Mouse (Mus musculus) left cerebral cortex, adult 9 months (tissue): ENCODE data around the gene Gm17660.

Source experiments
- DNase-seq, 2 experiments: peaks; one replicate each; pipeline ENCODE4 v3.0.0; 2022; ENCODE audit warnings: low spot score in 2 of 2

Gm17660 gene

DNA sequence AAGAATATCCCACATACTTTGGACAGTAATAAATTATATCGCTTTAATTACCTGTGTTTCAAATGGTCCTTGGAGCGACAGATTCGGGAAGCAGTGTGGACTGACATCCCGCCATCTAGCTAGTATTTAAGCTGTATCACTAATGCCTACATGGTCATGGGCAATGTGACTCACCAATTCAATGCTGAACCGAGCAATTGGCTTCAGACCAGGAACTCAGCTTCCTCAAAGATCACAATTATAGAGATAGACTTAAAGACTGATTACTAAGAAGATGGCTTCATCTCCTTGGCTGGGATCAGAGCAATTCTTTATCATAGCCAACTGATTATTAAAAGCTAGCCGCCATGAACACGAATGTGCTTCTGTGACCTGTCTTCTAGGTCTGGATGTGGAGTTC lies at the start of gene Gm17660:
Gene Gm17660 (minus strand): TSS at position 101 of the 400 bp plus-strand sequence.
- no peak for DNase-seq

DNA sequence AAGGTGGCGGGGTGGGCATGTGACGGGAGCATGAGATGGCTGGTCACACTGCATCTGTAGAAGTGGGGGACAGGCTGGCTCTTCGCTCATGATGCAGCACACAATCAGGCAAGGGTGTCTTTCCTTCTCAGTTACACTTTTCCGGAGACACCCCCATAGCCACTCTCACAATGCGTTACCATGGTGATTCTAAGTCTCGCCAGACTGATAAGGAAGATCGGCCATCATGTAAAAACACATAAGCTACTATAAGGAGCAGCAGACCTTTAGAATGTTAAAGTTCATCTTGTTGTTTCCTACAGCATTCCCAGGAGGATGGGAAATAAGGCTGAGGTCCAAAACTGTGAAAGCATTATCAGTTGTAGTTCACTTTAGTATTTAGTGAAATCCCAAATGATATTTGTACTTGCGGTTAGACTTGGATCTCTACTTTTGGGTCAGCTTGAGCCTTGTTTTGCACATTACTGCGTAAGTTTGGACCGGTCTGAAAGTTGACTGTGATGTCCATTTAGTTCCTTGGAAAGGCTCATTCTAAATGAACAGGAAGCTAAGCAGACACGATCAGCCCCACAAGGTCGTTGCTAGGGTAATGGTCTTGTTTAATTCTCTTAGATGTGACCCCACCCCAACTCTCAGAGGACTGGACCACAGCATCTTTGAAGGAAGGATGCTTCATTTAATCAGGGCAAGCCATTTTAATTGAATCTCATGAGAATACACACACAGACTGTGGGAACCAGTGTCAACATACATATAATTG lies 49.3 kb upstream of the Gm17660 start:
- no peak for DNase-seq

DNA sequence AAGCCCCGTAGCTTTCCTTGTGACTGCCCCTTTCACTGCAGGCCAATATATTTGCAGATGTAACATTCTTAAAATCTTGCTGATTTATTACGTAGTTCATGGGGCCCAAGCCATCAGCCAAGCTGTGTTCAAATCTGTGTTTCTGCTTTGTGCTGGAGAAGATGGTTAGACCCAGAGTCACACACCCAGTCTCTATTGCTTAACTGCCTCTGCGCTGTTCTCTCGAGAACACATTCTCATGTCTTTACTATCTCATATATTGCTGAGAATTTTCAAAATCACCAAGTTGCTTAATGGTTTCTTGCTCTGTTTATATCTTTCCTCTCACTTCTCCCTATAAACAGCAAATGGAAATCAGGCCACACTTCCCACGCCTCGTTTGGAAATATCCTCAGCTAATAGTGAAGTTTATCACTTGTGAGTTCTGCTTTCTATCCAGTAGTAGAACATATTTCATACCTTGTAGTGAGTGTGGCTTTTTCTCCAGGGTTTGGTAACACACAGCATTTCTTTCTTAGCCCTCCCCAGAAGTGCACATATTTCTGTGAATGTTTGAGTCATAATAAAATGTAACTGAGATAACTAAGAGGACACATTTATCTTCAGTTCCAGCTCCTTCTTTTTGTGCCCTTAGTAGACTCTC lies 46.7 kb upstream of the Gm17660 start:
- no peak for DNase-seq

DNA sequence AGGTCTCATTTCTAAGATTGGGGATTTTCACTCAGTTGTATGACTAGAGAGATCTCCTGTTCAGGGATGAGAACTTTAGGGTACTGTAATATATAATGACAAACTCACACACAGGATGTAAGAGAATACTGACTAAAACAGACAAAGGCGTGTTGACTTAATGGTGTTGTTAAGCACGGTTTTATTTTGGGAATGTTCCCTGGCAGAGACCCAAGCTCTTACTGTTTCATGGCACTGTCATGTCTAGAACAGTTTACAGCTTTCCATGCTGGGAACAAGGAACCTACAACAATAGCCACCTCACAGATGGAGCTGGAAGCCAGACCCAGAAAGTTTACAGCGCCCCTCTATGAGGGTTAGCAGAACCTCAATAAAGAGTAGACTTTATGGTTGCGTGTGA lies 38.5 kb upstream of the Gm17660 start:
- DNase-seq = no peak

GRCm38 (mm10) chr5:104115118-104115517 lies 37.7 kb upstream of the Gm17660 start:
- no peak for DNase-seq

GRCm38 (mm10) chr5:104113491-104114172 lies 36.2 kb upstream of the Gm17660 start, which contains the start of gene Sparcl1:
TSS of gene Sparcl1 (minus strand) at chr5:104113733.
- peak in 1 of 2 experiments; percentile 71 for DNase-seq

GRCm38 (mm10) chr5:104112511-104112910 lies 35.1 kb upstream of the Gm17660 start:
- peak in 1 of 2 experiments; percentile 48 for DNase-seq

- DNase-seq = no peak
These were observed 34.6 kb upstream of the Gm17660 start for GRCm38 (mm10) chr5:104112016-104112415.

- DNase-seq = peak; percentile 78 to 82
These were observed 32.9 kb upstream of the Gm17660 start for GRCm38 (mm10) chr5:104110171-104110920.

DNA sequence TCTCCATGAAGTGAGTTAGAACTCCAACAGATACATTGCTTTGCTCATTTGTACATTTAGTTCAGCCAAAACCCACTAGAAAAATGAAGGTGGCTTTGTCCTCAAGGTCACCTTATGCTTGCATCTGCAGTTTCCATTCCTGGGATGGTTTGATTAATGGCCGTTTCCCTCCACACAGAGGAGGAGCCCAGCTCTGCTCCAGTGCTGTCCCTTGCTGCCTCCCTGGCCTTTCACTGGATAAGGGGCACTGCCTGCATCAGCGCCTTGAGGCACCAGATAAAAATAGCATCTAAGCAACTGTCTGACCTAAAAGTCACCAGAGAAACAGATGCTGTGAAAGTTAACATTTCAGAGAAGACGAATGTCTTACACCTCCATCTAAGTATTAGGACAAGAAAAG lies 32.1 kb upstream of the Gm17660 start:
- no peak for DNase-seq

- DNase-seq = peak in 1 of 2 experiments; percentile 77
These were observed 31.5 kb upstream of the Gm17660 start for GRCm38 (mm10) chr5:104108879-104109369.

DNA sequence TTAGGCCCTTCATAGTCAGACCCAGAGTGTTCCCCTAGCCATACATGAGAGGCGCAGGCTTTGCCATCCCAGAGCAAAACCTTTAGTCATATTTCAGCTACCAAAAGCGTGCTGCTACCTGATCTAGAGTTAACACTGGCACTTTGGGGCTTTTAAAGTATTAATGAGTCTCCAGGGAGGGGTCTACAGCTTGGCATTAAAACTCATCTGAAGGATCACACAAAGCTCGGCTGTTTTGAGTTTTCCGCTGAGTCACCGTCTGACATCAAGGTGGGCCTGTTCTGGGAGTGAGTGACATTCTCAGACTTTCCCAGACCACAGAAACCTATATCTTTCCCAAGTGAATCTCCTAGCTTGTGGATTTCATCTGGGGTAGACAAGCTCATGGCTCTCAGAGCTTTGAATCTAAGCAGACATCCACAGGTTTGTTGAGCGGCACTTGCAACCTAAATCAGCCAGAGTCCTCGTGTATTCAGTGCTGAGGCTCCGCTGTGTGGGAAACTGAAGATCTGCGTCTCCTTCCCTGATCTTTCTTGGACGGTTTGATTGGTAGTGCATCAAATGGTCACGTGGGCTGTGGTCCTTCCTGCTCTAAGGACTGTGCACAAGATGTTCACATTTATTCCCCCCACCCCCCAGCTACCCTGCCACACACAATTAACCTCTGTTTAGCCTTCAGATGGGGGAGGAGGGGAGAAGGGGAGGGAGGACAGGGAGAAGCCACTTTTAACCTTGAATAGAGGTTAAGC lies 30.9 kb upstream of the Gm17660 start:
- no peak for DNase-seq

DNA sequence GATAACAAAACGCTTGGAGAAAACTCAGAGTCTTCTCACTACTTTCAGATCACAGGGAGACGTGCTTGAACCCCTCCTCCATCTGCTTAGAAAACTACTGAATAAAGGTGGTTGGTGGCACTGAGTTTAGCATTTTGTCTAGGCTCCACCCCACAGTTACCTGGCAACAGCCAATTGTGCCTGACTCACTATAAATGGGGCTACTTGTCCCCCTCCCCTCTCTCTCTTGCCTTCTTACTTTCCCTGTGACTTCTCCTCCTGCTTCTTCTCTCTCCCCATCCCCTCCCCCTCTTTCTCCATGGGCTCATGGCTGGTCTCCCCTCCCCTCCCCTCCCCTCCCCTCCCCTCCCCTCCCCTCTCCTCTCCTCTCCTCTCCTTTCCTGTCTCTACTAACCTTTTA lies 26.7 kb upstream of the Gm17660 start:
- no peak for DNase-seq

- DNase-seq = no peak
These were observed 25.8 kb upstream of the Gm17660 start for GRCm38 (mm10) chr5:104103171-104103570.

DNA sequence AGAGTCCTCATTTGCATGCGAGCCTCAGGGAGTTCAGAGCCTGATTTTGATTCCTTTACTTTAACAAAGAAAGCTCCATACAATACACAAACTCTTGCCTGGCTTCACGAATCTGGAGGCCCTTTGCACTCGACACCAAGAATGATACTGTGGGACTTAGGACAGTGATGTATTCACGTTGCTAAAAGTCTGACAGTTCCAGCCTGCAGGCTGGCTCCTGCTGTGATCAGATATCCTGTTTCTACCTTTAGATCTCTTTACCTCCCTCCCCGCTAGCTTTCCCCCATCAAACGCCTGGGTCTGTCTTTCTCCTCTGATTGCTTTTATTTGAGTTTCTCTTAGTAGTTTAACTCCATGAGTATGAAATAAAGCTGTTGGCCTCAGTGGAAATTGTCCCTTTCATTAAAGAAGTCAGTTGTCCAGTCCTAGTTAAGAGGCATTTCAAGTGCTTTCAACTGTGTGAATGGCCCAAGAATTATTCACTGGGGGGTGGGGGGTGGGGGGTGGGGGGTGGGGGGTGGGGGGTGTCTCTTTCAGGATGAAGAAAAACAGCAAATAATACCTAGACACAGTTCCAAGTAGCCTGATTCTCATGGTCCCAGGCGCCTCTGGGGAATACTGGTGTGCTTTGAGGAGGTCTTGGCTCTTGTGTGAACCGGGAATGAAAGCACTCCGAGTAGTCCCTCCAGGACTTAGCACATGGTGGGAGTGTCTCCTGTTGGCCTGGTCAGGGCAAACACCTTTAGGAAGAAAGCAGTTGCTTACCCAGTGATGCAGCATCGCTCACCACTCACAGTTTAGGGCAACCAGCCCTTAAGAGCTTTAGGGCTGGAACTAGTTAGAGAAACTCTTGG lies 24.5 kb upstream of the Gm17660 start:
- no peak for DNase-seq

DNA sequence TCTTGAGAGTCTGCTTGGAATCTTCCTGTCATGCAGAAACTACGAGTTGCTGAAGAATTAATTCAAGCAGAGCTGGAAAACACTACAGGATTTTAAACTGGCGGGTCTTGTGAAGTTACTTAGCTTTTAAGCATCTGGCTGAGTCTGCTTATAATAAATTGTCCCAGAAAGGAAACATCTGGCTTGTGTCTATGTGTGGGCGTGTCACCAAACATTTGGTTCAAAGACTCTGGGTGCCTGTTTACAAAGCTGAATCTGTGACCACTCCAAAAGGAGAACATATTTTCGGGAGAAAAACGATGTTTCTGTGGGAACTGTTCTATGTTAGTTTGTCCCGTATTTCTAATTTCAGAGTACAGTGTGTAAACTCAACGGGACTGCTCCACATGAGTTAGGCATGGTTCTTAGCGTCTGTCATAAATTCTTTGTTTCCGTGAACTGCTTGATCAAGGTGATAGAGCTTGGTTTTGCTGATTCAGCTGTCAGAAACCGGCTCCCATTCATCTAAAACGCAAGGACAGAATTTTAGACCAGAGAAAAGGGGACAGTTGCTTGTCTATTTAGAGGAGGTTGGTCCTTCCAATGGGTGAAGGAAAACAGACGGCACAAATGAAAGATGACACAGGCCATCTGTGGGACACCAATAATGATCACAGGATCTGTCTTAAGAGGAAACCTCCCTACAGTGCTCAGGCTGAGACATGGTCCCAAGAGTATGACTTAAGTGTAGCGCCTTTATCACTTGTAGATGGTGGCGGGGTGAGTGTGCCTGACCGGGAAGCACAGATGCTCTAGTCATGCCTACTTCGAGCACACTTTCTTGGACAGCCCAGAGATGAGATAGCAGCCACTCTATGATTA lies 18.9 kb upstream of the Gm17660 start:
- DNase-seq = no peak

- DNase-seq = no peak
These were observed 18.1 kb upstream of the Gm17660 start for GRCm38 (mm10) chr5:104095416-104096077.

- DNase-seq = no peak
These were observed 12.3 kb upstream of the Gm17660 start for GRCm38 (mm10) chr5:104089751-104090150.

DNA sequence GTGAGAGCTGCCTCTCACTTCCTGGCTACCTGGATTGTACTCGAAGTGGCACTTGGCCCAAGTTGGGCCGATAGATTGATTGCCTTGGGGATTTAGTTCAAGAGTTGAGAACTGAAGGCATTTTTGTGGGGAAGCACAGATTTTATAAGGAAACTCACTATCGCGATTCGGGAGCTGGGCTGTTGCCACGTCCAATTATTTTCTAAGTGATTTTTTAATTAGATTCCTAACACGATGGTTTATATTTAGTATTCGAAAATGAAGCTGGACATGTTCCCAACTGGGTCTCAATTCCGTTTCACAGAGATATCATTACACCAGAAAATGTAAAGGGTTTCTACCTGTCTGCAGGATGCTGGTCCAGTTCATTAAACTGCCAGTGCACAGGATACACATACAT lies 8.0 kb upstream of the Gm17660 start:
- no peak for DNase-seq
